Mouse (Mus musculus) hindbrain, embryonic 14.5 days (tissue): Measurements from ENCODE around the gene Gm49601. TPM values are rescaled to one million over a fixed set of nuclear protein-coding genes. Genes with fewer than 3 reads are reported as not detected.

Experiments used
- ATAC-seq: fragments of 200-750 bp; cut with Nextera tagmentation; 2 replicates; pipeline ENCODE4 v1.8.0; 2017; ENCODE audit warnings: moderate number of reproducible peaks, mild to moderate bottlenecking, moderate TSS enrichment, moderate library complexity; ENCODE audit not compliant: low FRiP score
- DNase-seq: peaks from one replicate; pipeline ENCODE4 v3.0.0-alpha.2; 2015; ENCODE audit warnings: low spot score
- H3K27ac ChIP-seq: fragments of 300-500 bp; sonication (generic); 2 replicates; pipeline ENCODE4 v1.5.1; 2014; ENCODE audit warnings: mild to moderate bottlenecking, moderate library complexity
- H3K27me3 ChIP-seq: fragments of 300-500 bp; sonication (generic); 2 replicates; pipeline ENCODE4 v1.6.1; 2014; ENCODE audit warnings: mild to moderate bottlenecking, low read length, mixed read lengths; ENCODE audit not compliant: control insufficient read depth, insufficient read depth
- H3K36me3 ChIP-seq: fragments of 300-500 bp; sonication (generic); replicated peaks from 2 replicates; pipeline ENCODE4 v1.6.1; 2014; ENCODE audit not compliant: control insufficient read depth, insufficient read depth
- H3K4me1 ChIP-seq: fragments of 300-500 bp; sonication (generic); replicated peaks from 2 replicates; pipeline ENCODE4 v1.6.1; 2014; ENCODE audit warnings: antibody characterized with exemption, low read length, mixed read lengths; ENCODE audit not compliant: control insufficient read depth, insufficient read depth
- H3K4me2 ChIP-seq: fragments of 300-500 bp; sonication (generic); replicated peaks from 2 replicates; pipeline ENCODE4 v1.6.1; 2014; ENCODE audit warnings: mild to moderate bottlenecking, moderate library complexity
- H3K4me3 ChIP-seq: fragments of 300-500 bp; sonication (generic); replicated peaks from 2 replicates; pipeline ENCODE4 v1.5.1; 2014; ENCODE audit warnings: mild to moderate bottlenecking, low read length
- H3K9ac ChIP-seq: fragments of 300-500 bp; sonication (generic); 2 replicates; pipeline ENCODE4 v1.6.1; 2014
- H3K9me3 ChIP-seq: fragments of 300-500 bp; sonication (generic); 2 replicates; pipeline ENCODE4 v1.6.1; 2016; ENCODE audit warnings: low read length; ENCODE audit not compliant: control insufficient read depth
- WGBS: fragments of 180-500 bp; shearing (Covaris S2); extraction: QIAGEN DNeasy Blood & Tissue Kit; methylation state at CpG from one replicate; pipeline ENCODE4 v1.1.7; 2014; 5-methylcytosine and 5-hydroxymethylcytosine counted together
- polyA plus RNA-seq: library from polyadenylated mRNA; unstranded; fragments of >200 nt; fragmentation: Nextera tagmentation; extraction: Ambion mirVana; gene quantifications from 2 replicates; pipeline ENCODE4 v1.2.1, GENCODE M21; 2014

Gene Gm49601
- polyA plus RNA-seq, 1 experiment from 2014 or later, result 6.9 TPM

DNA sequence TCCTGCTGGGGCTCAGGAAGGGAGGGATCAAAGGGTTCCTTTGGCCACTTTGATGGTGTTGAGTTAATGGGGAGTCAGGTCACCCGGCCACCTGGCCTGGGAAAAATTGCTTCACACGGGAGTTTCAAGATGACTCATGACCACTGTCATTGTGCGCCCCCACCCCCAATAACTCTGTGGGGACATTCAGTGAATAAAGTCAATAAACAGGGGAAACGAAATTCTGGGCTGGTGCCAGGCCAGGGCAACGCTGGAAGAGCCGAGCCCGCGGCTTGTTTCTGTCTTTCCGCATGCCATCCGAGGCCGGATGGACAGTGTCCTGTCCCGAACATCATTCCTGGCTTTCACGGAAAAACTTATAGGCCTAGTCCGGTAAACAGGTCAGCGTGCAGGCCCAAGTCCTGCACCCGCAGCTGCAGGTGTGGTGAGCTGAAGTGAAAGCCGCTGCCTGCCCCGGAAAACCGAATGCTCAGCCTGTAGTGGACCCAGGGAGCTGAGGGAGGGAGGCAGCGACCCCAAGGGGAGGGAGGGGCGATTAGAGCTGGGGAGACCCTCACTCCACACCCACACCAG is 45.1 kb downstream of the Gm49601 start:
- peaks cover 13% of the 10 kb centered on the region for H3K4me1 ChIP-seq
- no peaks in the 10 kb centered on the region for H3K9me3 ChIP-seq
- peak overlapping the region; percentile 37 for H3K4me3 ChIP-seq
- peak overlapping the region; percentile 28; the same call in 1 of the 2 replicates for H3K9ac ChIP-seq
- WGBS, result 5% methylated on average over 21 of the region's 21 CpGs
- H3K27me3 ChIP-seq, result peaks cover 71% of the 10 kb centered on the region
- H3K36me3 ChIP-seq, result no peaks in the 10 kb centered on the region
- DNase-seq, result no peak
- no peak overlapping the region for H3K27ac ChIP-seq
- H3K4me2 ChIP-seq, result peak overlapping the region; percentile 55
- ATAC-seq, result no peak

DNA sequence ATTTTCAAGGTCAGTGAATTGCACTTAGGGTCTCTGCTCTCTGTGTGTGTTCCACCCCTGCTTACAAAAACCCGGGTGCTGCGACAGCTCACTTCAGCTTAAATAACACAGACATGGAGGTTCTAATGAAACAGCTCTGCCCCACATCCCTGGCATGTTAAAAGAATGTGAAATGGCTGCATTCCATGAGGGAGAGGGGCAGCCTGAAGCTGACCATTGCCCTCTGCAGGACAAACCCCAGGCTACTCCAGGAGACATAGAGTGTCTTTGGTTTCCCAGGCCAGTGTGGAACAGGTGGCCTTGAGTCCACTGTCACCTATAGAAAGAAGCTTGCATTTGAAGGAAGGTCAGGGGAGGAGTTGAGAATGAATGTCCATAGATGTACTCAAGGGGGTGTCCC is 45.8 kb downstream of the Gm49601 start:
- no peak for ATAC-seq
- peaks cover 63% of the 10 kb centered on the region for H3K27me3 ChIP-seq
- peaks cover 13% of the 10 kb centered on the region for H3K4me1 ChIP-seq
- 15% methylated on average over 2 of the region's 2 CpGs for WGBS
- no peak overlapping the region for H3K4me2 ChIP-seq
- no peak overlapping the region for H3K4me3 ChIP-seq
- H3K9ac ChIP-seq, result no peak overlapping the region
- no peaks in the 10 kb centered on the region for H3K36me3 ChIP-seq
- H3K9me3 ChIP-seq, result no peaks in the 10 kb centered on the region
- no peak overlapping the region for H3K27ac ChIP-seq
- DNase-seq, result no peak

DNA sequence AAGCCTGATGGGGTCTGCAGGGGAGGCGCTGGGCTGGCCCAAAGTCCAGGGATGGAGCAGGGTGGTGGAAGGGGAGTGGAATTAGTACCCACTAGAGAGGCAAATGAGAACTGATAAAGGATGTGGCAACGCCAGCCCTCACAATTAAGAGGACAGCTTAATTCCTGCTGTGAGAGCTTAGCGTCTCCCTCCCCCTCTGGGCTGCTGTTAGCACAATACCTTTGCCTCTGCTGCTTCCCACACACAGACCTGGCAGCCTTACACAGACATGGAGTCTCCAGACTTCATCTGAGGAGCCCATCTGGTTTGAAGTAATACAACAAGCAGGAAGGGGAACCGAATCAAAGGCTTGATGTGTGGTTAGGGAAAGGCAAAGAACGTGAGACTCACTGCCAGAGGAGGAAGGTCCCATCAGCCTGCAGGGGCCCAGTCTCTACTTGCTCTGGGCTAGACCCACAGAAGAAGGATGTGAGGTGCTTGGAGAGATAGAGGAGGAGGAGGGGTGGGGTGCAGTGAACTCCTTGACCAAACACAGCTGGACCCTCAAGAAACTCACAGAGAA is 48.5 kb downstream of the Gm49601 start:
- Histone ChIP-seq H3K27ac (no peak overlapping the region), H3K9me3 (no peaks in the 10 kb centered on the region), H3K27me3 (peaks cover 36% of the 10 kb centered on the region), H3K9ac (no peak overlapping the region), H3K4me1 (peaks cover 13% of the 10 kb centered on the region), H3K4me2 (no peak overlapping the region), H3K36me3 (no peaks in the 10 kb centered on the region), H3K4me3 (no peak overlapping the region)
- WGBS, result 17% methylated on average over 5 of the region's 5 CpGs
- DNase-seq, result no peak
- ATAC-seq, result no peak

DNA sequence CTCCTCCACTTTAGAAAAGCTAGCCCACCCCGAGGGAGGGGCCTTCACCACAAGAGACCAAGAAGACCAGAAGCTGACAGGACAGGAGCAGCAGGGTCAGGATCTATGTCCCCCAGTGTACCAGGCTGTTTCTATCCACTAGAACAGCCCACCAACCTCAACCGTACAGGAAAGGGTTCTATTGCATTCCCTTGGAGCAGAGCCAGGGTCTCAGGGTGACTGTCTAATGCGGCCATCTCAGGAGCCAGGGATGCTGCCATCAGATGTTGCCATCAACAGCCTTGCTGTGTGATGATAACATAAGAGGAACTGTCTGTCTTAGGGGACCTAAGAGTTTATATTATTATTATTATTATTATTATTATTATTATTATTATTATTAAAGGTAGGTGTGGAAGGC is 49.2 kb downstream of the Gm49601 start:
- WGBS, result 51% methylated on average over 3 of the region's 3 CpGs
- ATAC-seq (no peak), DNase-seq (no peak)
- no peak overlapping the region for H3K9ac ChIP-seq
- no peak overlapping the region for H3K4me2 ChIP-seq
- peaks cover 8% of the 10 kb centered on the region for H3K4me1 ChIP-seq
- no peaks in the 10 kb centered on the region for H3K36me3 ChIP-seq
- H3K27ac ChIP-seq, result no peak overlapping the region
- no peaks in the 10 kb centered on the region for H3K9me3 ChIP-seq
- no peak overlapping the region for H3K4me3 ChIP-seq
- peaks cover 30% of the 10 kb centered on the region for H3K27me3 ChIP-seq

DNA sequence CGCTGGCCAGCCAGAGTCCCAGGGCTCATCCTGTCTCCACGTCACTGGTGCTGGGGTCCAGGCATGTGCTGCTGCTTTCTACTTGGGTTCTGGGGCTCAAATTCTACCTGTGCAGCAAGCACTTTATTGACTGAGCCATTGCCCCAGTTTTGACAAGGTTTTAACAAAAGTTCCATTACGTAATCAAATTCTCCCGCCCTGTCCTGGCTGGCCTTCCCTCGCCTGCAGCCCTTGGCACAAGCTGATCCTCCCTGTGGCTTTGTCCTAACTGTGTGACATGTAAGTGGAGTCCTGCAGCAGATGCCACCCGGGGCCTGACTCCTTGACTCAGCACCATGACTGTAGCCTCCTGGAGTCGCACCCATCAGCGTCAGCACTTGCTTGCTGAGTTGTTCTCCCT is 52.0 kb downstream of the Gm49601 start:
- H3K27me3 ChIP-seq, result peaks cover 1% of the 10 kb centered on the region
- H3K9ac ChIP-seq, result no peak overlapping the region
- 80% methylated on average over 8 of the region's 8 CpGs for WGBS
- no peak for ATAC-seq
- no peak overlapping the region for H3K4me3 ChIP-seq
- H3K4me2 ChIP-seq, result no peak overlapping the region
- H3K9me3 ChIP-seq, result no peaks in the 10 kb centered on the region
- no peaks in the 10 kb centered on the region for H3K36me3 ChIP-seq
- DNase-seq, result no peak
- H3K4me1 ChIP-seq, result no peaks in the 10 kb centered on the region
- H3K27ac ChIP-seq, result no peak overlapping the region

Other genes starting within 250 kb of the Gm49601 start
- gene Txnrd2, start 200.0 kb downstream of the Gm49601 start, polyA plus RNA-seq, result 26.0 and 28.2 TPM in 2 replicates
- gene Comt, start 199.6 kb downstream of the Gm49601 start, polyA plus RNA-seq, result 91.6 and 99.4 TPM in 2 replicates
- gene Gnb1l, start 127.7 kb downstream of the Gm49601 start, polyA plus RNA-seq, result 13.2 and 14.6 TPM in 2 replicates
- 2.5 and 3.1 TPM in 2 replicates for gene Rtl10, start 127.5 kb downstream of the Gm49601 start, polyA plus RNA-seq
- 0.94 and 1.2 TPM in 2 replicates for gene Tbx1, start 35.8 kb downstream of the Gm49601 start, polyA plus RNA-seq
- gene Gp1bb, start 4.0 kb downstream of the Gm49601 start, polyA plus RNA-seq, result 13.7 and 16.7 TPM in 2 replicates
- gene Sept5, start 3.5 kb upstream of the Gm49601 start, polyA plus RNA-seq, result 192 and 218 TPM in 2 replicates
- 115 and 122 TPM in 2 replicates for gene Cldn5, start 150.4 kb upstream of the Gm49601 start, polyA plus RNA-seq
- 68.2 and 90.8 TPM in 2 replicates for gene Ufd1, start 185.4 kb upstream of the Gm49601 start, polyA plus RNA-seq
- 6.5 and 9.8 TPM in 2 replicates for gene Cdc45, start 185.6 kb upstream of the Gm49601 start, polyA plus RNA-seq
- gene 2510002D24Rik, start 210.2 kb upstream of the Gm49601 start, polyA plus RNA-seq, result 24.7 and 31.7 TPM in 2 replicates
- gene Gm28539, start 210.2 kb upstream of the Gm49601 start, polyA plus RNA-seq, result not detected in 2 replicates